Mouse (Mus musculus) lung, postnatal 0 days (tissue): ENCODE data around the gene Setd4.

Experiments used
- CTCF ChIP-seq: IDR thresholded peaks from 2 replicates; pipeline ENCODE4 v1.5.1; 2016; ENCODE audit warnings: antibody characterized with exemption, mild to moderate bottlenecking
- EP300 ChIP-seq: IDR thresholded peaks from 2 replicates; pipeline ENCODE4 v1.6.1; 2016; ENCODE audit warnings: antibody characterized with exemption, mild to moderate bottlenecking, control low read depth

DNA sequence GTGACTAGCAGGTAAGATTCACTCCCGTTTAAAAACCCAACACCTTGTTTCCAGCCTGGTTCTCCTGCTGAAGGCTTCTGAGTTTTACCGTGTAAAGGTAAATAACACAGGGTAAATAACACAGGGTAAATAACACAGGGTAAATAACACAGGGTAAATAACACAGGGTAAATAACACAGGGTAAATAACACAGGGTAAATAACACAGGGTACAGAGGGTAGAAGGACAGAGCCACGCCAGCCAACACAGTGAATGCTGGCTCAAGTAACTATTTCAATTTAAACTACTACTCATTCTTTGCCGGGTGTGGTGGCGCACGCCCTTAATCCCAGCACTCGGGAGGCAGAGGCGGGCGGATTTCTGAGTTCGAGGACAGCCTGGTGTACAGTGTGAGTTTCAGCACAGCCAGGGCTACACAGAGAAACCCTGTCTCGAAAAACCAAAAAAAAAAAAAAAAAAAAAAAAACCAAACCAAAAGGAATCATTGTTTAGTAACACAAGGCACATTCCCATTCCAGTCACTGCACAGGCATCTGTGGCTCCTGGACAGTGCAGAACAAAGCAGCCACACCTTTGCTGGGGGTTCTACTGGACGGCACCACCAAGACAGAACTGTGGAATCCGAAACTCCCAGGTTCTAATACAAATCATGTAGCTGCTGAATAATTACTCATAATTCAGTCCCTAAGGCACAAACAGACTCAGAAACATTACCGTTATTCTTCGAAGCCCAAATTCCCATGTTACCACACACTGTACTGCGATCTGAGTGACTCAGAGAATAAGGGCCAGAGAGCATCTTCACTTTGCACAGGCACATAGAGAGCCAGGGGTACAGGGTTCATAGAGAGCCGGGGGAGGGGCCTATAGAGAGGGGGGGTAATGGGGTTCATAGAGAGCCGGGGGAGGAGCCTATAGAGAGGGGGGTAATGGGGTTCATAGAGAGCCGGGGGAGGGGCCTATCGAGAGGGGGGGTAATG is 12.1 kb downstream of the Setd4 start:
- TF ChIP-seq CTCF (no peak), EP300 (no peak)
